Mouse (Mus musculus) liver, postnatal 0 days (tissue): Measurements from ENCODE around the gene Rbms3.

Experiments
- CTCF ChIP-seq: sonication (generic); IDR thresholded peaks from 2 replicates; pipeline ENCODE4 v1.5.1; 2016; ENCODE audit warnings: antibody characterized with exemption, low read depth
- EP300 ChIP-seq: IDR thresholded peaks from 2 replicates; pipeline ENCODE4 v1.6.1; 2016; ENCODE audit warnings: antibody characterized with exemption, low read depth, mild to moderate bottlenecking

- TF ChIP-seq CTCF = no peak
- TF ChIP-seq EP300 = no peak
Measured at GRCm38 (mm10) chr9:117156330-117156905, 473.3 kb downstream of the Rbms3 start.
